Mouse (Mus musculus): Measurements from ENCODE around the gene Tbc1d10b.

Tbc1d10b gene

GRCm38 (mm10) chr7:127147901-127148300, 60.4 kb downstream of the Tbc1d10b start:
- no peak for DNase-seq (ENCODE audit: low spot score)
